Mouse (Mus musculus): Measurements from ENCODE around the gene 9230113P08Rik.
"Not testable (repeated sequence)": the region's sequence is repeated elsewhere in the genome, so short reads cannot be mapped to it uniquely, and the experiment has no call there.

9230113P08Rik gene

DNA sequence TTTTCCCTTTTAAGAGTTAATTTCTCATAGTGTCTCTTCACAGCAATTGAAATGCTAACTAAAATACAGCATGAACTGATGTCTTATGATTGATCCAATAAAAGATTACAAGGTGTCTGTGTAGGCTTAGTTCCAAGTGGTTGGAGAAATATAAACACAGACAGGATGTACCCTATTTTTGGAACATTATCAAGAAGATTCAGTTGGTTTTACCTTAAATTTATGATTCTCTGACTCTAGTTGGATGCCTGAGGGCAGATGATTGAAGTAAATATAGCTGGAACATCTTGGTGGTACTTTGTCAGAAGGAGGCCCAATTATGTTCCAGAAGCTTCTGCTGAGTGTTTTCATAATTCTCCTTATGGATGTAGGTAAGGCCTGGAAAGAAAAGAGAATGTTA is at the start of gene 9230113P08Rik:
Gene 9230113P08Rik (plus strand): TSS at position 301 of the 400 bp plus-strand sequence.
- not testable (repeated sequence) for DNase-seq (ENCODE audit: low spot score in 2 of 2)

DNA sequence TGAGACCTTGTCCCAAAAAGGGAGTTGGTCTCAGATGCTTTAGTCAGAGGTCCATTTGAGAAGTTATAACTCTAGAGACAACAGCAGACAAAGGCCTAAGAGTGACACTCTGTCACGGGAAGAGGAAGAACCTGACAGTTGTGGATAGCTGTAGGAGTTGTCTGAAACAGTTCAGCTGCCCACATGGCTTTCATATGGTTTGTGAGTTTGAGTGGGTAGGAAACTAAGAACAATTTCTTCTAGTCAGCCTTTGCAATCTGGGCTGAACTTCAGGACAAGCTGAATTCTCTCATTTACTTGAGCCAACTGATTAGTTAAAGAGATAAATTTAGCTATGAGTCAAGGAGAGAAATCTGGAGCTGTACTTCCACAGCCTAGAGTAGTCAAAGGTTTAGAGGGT is 15.1 kb upstream of the 9230113P08Rik start:
- not testable (repeated sequence) for DNase-seq (ENCODE audit: low spot score in 2 of 2)

DNA sequence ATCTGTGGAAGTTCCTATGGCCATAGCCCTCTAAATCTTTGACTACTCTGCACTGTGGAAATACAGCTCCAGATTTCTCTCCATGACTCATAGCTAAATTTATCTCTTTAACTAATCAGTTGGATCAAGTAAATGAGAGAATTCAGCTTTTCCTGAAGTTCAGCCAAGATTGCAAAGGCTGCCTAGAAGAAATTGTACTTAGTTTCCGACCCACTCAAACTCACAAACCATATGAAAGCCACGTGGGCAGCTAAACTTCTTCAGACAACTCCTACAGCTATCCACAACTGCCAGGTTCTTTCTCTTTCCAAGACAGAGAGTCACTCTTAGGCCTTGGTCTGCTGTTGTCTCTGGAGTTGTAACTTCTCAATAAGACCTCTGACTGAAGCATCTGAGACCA is 3.7 kb upstream of the 9230113P08Rik start:
- DNase-seq (ENCODE audit: low spot score in 2 of 2), result no peak

DNA sequence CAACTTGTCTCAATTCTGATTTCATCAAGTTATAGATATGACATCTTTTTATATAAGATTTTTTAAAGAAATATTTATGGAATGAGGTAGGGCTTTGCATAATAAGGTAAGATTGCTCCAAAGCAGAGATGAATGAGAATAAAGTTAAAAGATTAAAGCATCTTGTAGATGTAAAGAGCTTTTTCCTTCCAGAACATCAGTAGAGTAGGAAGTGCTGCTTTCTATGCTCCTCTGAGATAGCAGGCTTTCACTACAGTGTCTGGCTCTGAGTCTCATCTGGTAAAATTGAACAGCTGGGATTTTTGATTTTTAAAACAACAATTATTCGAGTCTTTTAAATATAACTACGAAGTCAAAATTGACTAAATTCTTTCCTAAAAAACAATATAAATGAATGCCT is 22.6 kb downstream of the 9230113P08Rik start:
- no peak for DNase-seq (ENCODE audit: low spot score in 2 of 2)
